Mouse (Mus musculus) midbrain, embryonic 11.5 days (tissue): ENCODE data around the gene Megf8. TPM values are rescaled to one million over a fixed set of nuclear protein-coding genes. Genes with fewer than 3 reads are reported as not detected.
A peak's percentile ranks its signal among the peaks of the same experiment; 100 is the strongest.

Source experiments
- ATAC-seq: fragments of 200-750 bp; cut with Nextera tagmentation; 2 replicates; pipeline ENCODE4 v1.8.0; 2017; ENCODE audit warnings: moderate TSS enrichment, moderate library complexity; ENCODE audit not compliant: low FRiP score
- DNase-seq: peaks from one replicate; pipeline ENCODE4 v3.0.0; 2015; ENCODE audit warnings: low spot score; ENCODE audit errors: missing footprints
- H3K27ac ChIP-seq: fragments of 300-500 bp; sonication (generic); 2 replicates; pipeline ENCODE4 v1.5.1; 2014; ENCODE audit warnings: low read depth, low read length
- H3K27me3 ChIP-seq: fragments of 300-500 bp; sonication (generic); 2 replicates; pipeline ENCODE4 v1.6.1; 2014; ENCODE audit warnings: mild to moderate bottlenecking, low read length, moderate library complexity, mixed read lengths; ENCODE audit not compliant: control insufficient read depth, insufficient read depth
- H3K36me3 ChIP-seq: fragments of 300-500 bp; sonication (generic); 2 replicates; pipeline ENCODE4 v1.6.1; 2014; ENCODE audit warnings: mild to moderate bottlenecking, low read length, moderate library complexity, mixed read lengths; ENCODE audit not compliant: control insufficient read depth, insufficient read depth
- H3K4me1 ChIP-seq: fragments of 300-500 bp; sonication (generic); 2 replicates; pipeline ENCODE4 v1.6.1; 2014; ENCODE audit warnings: low read length; ENCODE audit not compliant: control insufficient read depth, insufficient read depth
- H3K4me2 ChIP-seq: fragments of 300-500 bp; sonication (generic); 2 replicates; pipeline ENCODE4 v1.6.1; 2014; ENCODE audit warnings: mild to moderate bottlenecking, moderate library complexity
- H3K4me3 ChIP-seq: fragments of 300-500 bp; sonication (generic); 2 replicates; pipeline ENCODE4 v1.5.1; 2014; ENCODE audit warnings: low read depth, low read length
- H3K9ac ChIP-seq: fragments of 300-500 bp; sonication (generic); 2 replicates; pipeline ENCODE4 v1.6.1; 2014; ENCODE audit warnings: low read length
- H3K9me3 ChIP-seq: fragments of 300-500 bp; sonication (generic); 2 replicates; pipeline ENCODE4 v1.6.1; 2016; ENCODE audit warnings: low read length; ENCODE audit not compliant: control insufficient read depth
- WGBS: fragments of 180-500 bp; shearing (Covaris S2); extraction: QIAGEN DNeasy Blood & Tissue Kit; methylation state at CpG from one replicate; pipeline ENCODE4 v1.1.7; 2014; 5-methylcytosine and 5-hydroxymethylcytosine counted together
- polyA plus RNA-seq: library from polyadenylated mRNA; unstranded; fragments of >200 nt; fragmentation: Nextera tagmentation; extraction: Ambion mirVana; gene quantifications from 2 replicates; pipeline ENCODE4 v1.2.1, GENCODE M21; 2014

Gene Megf8
- polyA plus RNA-seq, 1 experiment from 2014 or later = 10.3 TPM

- H3K27me3 ChIP-seq = peaks cover 27% of the 10 kb centered on the region
- no peak for ATAC-seq
- peaks cover 14% of the 10 kb centered on the region for H3K4me1 ChIP-seq
- 54% methylated on average over 12 of the region's 12 CpGs for WGBS
- no peaks in the 10 kb centered on the region for H3K36me3 ChIP-seq
- H3K9ac ChIP-seq = no peak within 1 kb of the TSS
- no peak within 1 kb of the TSS for H3K4me2 ChIP-seq
- no peaks in the 10 kb centered on the region for H3K9me3 ChIP-seq
- DNase-seq = no peak
- no peak within 1 kb of the TSS for H3K4me3 ChIP-seq
- H3K27ac ChIP-seq = no peak within 1 kb of the TSS
These were observed 52.2 kb downstream of the Megf8 start, which contains the start of gene Cnfn for GRCm38 (mm10) chr7:25369058-25369749. Gene Cnfn, minus strand, starts transcription at chr7:25369724.

GRCm38 (mm10) chr7:25372441-25372840 lies 55.5 kb downstream of the Megf8 start:
- Histone ChIP-seq H3K36me3 (no peaks in the 10 kb centered on the region), H3K9me3 (no peaks in the 10 kb centered on the region), H3K4me3 (no peak overlapping the region), H3K27me3 (peaks cover 23% of the 10 kb centered on the region), H3K4me2 (no peak overlapping the region), H3K27ac (no peak overlapping the region), H3K4me1 (no peaks in the 10 kb centered on the region), H3K9ac (no peak overlapping the region)
- ATAC-seq (no peak), DNase-seq (no peak)
- 85% methylated on average over 5 of the region's 5 CpGs for WGBS

GRCm38 (mm10) chr7:25376556-25376955 lies 59.6 kb downstream of the Megf8 start:
- 5% methylated on average over 17 of the region's 17 CpGs for WGBS
- peak; percentile 58; the same call in 1 of the 2 replicates for ATAC-seq
- no peak overlapping the region for H3K27ac ChIP-seq
- peak; percentile 92 for DNase-seq
- H3K4me1 ChIP-seq = peaks cover 7% of the 10 kb centered on the region; the same call in 1 of the 2 replicates
- H3K4me3 ChIP-seq = peak overlapping the region; percentile 18; the same call in 1 of the 2 replicates
- H3K27me3 ChIP-seq = peaks cover 8% of the 10 kb centered on the region; the same call in 1 of the 2 replicates
- 0 out of 2 replicates have a peak overlapping the region, but pooled peaks have one; percentile 6 for H3K9ac ChIP-seq
- H3K36me3 ChIP-seq = no peaks in the 10 kb centered on the region
- H3K9me3 ChIP-seq = no peaks in the 10 kb centered on the region
- H3K4me2 ChIP-seq = peak overlapping the region; percentile 29

- H3K4me1 ChIP-seq = peaks cover 7% of the 10 kb centered on the region; the same call in 1 of the 2 replicates
- no peak overlapping the region for H3K27ac ChIP-seq
- H3K9ac ChIP-seq = no peak overlapping the region
- H3K4me2 ChIP-seq = no peak overlapping the region; the same call in 1 of the 2 replicates
- no peaks in the 10 kb centered on the region for H3K9me3 ChIP-seq
- no peaks in the 10 kb centered on the region for H3K36me3 ChIP-seq
- WGBS = 43% methylated on average over 8 of the region's 8 CpGs
- peak; percentile 83 for DNase-seq
- no peak overlapping the region for H3K4me3 ChIP-seq
- H3K27me3 ChIP-seq = peaks cover 8% of the 10 kb centered on the region; the same call in 1 of the 2 replicates
- no peak for ATAC-seq
These were observed 60.2 kb downstream of the Megf8 start for GRCm38 (mm10) chr7:25377100-25377700.

- ATAC-seq (no peak), DNase-seq (peak; percentile 79)
- WGBS = 85% methylated on average over 13 of the region's 13 CpGs
- Histone ChIP-seq H3K4me1 (peaks cover 7% of the 10 kb centered on the region; the same call in 1 of the 2 replicates), H3K27me3 (peaks cover 8% of the 10 kb centered on the region; the same call in 1 of the 2 replicates), H3K4me2 (no peak overlapping the region), H3K4me3 (no peak overlapping the region), H3K27ac (no peak overlapping the region), H3K9ac (no peak overlapping the region), H3K36me3 (no peaks in the 10 kb centered on the region), H3K9me3 (no peaks in the 10 kb centered on the region)
These were observed 61.5 kb downstream of the Megf8 start for GRCm38 (mm10) chr7:25378181-25379100.

- Histone ChIP-seq H3K27me3 (peaks cover 8% of the 10 kb centered on the region; the same call in 1 of the 2 replicates), H3K4me1 (peaks cover 7% of the 10 kb centered on the region; the same call in 1 of the 2 replicates), H3K9ac (peak overlapping the region; percentile 70), H3K9me3 (no peaks in the 10 kb centered on the region), H3K36me3 (no peaks in the 10 kb centered on the region), H3K4me3 (peak overlapping the region; percentile 37), H3K4me2 (peak overlapping the region; percentile 79), H3K27ac (no peak overlapping the region)
- WGBS = 1% methylated on average over 42 of the region's 42 CpGs
- ATAC-seq (peak; percentile 75), DNase-seq (peak; percentile 96)
These were observed 62.8 kb downstream of the Megf8 start for GRCm38 (mm10) chr7:25379551-25380351.

- no peaks in the 10 kb centered on the region for H3K9me3 ChIP-seq
- no peak overlapping the region for H3K9ac ChIP-seq
- H3K27me3 ChIP-seq = peaks cover 8% of the 10 kb centered on the region; the same call in 1 of the 2 replicates
- peaks cover 7% of the 10 kb centered on the region; the same call in 1 of the 2 replicates for H3K4me1 ChIP-seq
- H3K27ac ChIP-seq = no peak overlapping the region
- DNase-seq (peak; percentile 88), ATAC-seq (0 out of 2 replicates have a peak, but pooled peaks have one; percentile 10)
- 47% methylated on average over 18 of the region's 18 CpGs for WGBS
- H3K36me3 ChIP-seq = no peaks in the 10 kb centered on the region
- no peak overlapping the region for H3K4me3 ChIP-seq
- peak overlapping the region; percentile 79 for H3K4me2 ChIP-seq
These were observed 63.7 kb downstream of the Megf8 start for GRCm38 (mm10) chr7:25380392-25381283.
